Mouse (Mus musculus) ES-Bruce4 (cell line): Measurements from ENCODE around the gene Dchs2. TPM values are rescaled to one million over a fixed set of nuclear protein-coding genes. Genes with fewer than 3 reads are reported as not detected.

Source experiments
- H3K27ac ChIP-seq: 2 replicates; pipeline ENCODE4 v1.5.1; 2012; ENCODE audit warnings: low read length, inconsistent platforms; ENCODE audit not compliant: insufficient read depth
- H3K27me3 ChIP-seq: 2 replicates; pipeline ENCODE4 v1.6.1; 2012; ENCODE audit warnings: mild to moderate bottlenecking, low read length, inconsistent platforms; ENCODE audit not compliant: control insufficient read depth, poor library complexity, insufficient read depth, severe bottlenecking
- H3K36me3 ChIP-seq: 2 replicates; pipeline ENCODE4 v1.6.1; 2012; ENCODE audit warnings: inconsistent platforms, mild to moderate bottlenecking, low read length, moderate library complexity; ENCODE audit not compliant: control insufficient read depth, poor library complexity, insufficient read depth, severe bottlenecking
- H3K4me1 ChIP-seq: one replicate; pipeline ENCODE4 v1.8.1; 2011; ENCODE audit warnings: low read length; ENCODE audit not compliant: control insufficient read depth, insufficient read depth
- H3K4me3 ChIP-seq: 2 replicates; pipeline ENCODE4 v1.5.1; 2011; ENCODE audit warnings: low read depth, mild to moderate bottlenecking, low read length
- H3K9ac ChIP-seq: 2 replicates; pipeline ENCODE4 v1.6.1; 2012; ENCODE audit warnings: low read depth, mild to moderate bottlenecking, inconsistent platforms; ENCODE audit not compliant: poor library complexity, severe bottlenecking
- H3K9me3 ChIP-seq: replicated peaks from 2 replicates; pipeline ENCODE4 v1.6.1; 2012; ENCODE audit warnings: mild to moderate bottlenecking, low read length, inconsistent platforms; ENCODE audit not compliant: control insufficient read depth, poor library complexity, insufficient read depth, severe bottlenecking
- CTCF ChIP-seq: IDR thresholded peaks from one replicate; pipeline ENCODE4 v1.8.1; 2011; ENCODE audit warnings: low read depth, low read length
- EP300 ChIP-seq: IDR thresholded peaks from 2 replicates; pipeline ENCODE4 v1.6.1; 2011; ENCODE audit warnings: low read depth, low read length; ENCODE audit not compliant: insufficient read depth
- POLR2A ChIP-seq: IDR thresholded peaks from one replicate; pipeline ENCODE4 v1.8.1; 2011; ENCODE audit warnings: low read length; ENCODE audit not compliant: insufficient read depth
- polyA plus RNA-seq: library from polyadenylated mRNA; stranded (reverse); fragments of >200 nt; gene quantifications from 2 replicates; pipeline ENCODE4 v1.2.4, GENCODE M21; 2011; ENCODE audit warnings: low read depth; ENCODE audit not compliant: missing spikeins, insufficient read depth, insufficient read length

The Dchs2 gene
- polyA plus RNA-seq, 1 experiment: 0.18 TPM

DNA sequence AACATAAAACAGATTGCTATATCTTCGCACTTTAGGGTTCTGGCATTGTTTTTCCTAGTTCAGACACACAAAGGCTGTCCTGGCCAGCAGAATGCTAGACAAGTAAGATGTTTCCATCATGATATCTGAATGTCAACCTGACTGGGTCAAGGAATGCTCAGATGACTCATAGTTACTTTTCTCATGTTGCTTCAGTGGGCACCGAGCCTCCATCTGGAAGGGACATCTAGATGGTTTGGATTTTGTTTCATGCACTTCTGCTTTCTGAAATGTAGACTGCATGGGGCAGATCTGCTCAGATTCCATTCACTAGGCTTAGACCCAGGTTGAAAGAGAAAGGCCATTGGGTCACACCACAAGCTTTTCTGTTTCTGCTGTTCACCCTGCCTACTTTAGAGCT, 242.1 kb downstream of the Dchs2 start:
- no peak overlapping the region for H3K9ac ChIP-seq
- no peaks in the 10 kb centered on the region for H3K4me1 ChIP-seq

DNA sequence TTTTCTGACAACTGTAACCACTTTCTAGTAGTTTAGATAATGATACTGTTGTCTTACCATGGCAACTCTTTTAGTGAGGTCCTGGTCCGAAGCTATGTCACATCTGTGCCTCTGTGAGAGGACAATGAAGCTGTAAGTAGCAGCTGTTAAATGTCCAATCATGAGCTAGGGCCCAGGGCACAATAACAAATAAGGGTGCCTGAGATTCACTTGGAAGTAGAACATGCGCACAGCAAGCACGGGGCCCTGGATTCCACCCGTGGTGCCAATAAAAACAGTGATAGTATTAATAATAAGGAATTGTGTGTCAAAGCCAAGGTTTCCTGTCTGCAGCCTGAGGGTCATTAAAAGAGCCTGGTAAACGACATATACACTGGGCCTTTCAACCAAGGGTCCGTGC, 246.6 kb downstream of the Dchs2 start:
- Histone ChIP-seq H3K9ac (no peak overlapping the region), H3K9me3 (0 out of 2 replicates have a peak, but pooled peaks cover 8% of the 10 kb centered on the region), H3K27me3 (no peaks in the 10 kb centered on the region), H3K36me3 (no peaks in the 10 kb centered on the region), H3K4me1 (no peaks in the 10 kb centered on the region), H3K4me3 (no peak overlapping the region), H3K27ac (no peak overlapping the region)
- TF ChIP-seq CTCF: no peak
- TF ChIP-seq EP300: no peak
- TF ChIP-seq POLR2A: no peak

More for the DNA sequence above, 242.1 kb downstream of the Dchs2 start:
- Histone ChIP-seq H3K4me3 (no peak overlapping the region), H3K27ac (no peak overlapping the region), H3K36me3 (no peaks in the 10 kb centered on the region), H3K27me3 (no peaks in the 10 kb centered on the region), H3K9me3 (no peaks in the 10 kb centered on the region)
- TF ChIP-seq EP300 (no peak), CTCF (no peak), POLR2A (no peak)

GRCm38 (mm10) chr3:83376834-83377233, 249.1 kb downstream of the Dchs2 start:
- Histone ChIP-seq H3K36me3 (no peaks in the 10 kb centered on the region), H3K9ac (no peak overlapping the region), H3K9me3 (0 out of 2 replicates have a peak, but pooled peaks cover 8% of the 10 kb centered on the region), H3K27ac (no peak overlapping the region), H3K4me3 (no peak overlapping the region), H3K4me1 (no peaks in the 10 kb centered on the region), H3K27me3 (no peaks in the 10 kb centered on the region)
- TF ChIP-seq POLR2A (no peak), EP300 (no peak), CTCF (no peak)

Other genes starting within 250 kb of the Dchs2 start
- gene Lrat, start 224.0 kb upstream of the Dchs2 start, polyA plus RNA-seq: 0.15 TPM in 1 of 2 replicates, not detected in the other
- 0.40 and 0.94 TPM in 2 replicates for gene Fgg, start 120.2 kb upstream of the Dchs2 start, polyA plus RNA-seq
- gene Fga, start 101.9 kb upstream of the Dchs2 start, polyA plus RNA-seq: not detected in 2 replicates
- gene Fgb, start 78.1 kb upstream of the Dchs2 start, polyA plus RNA-seq: not detected in 2 replicates
- 87.1 and 88.1 TPM in 2 replicates for gene Plrg1, start 72.4 kb upstream of the Dchs2 start, polyA plus RNA-seq